Mouse (Mus musculus) stomach, postnatal 0 days (tissue): ENCODE results near the gene Gga3. TPM values are rescaled to one million over a fixed set of nuclear protein-coding genes. Genes with fewer than 3 reads are reported as not detected.
A peak's percentile ranks its signal among the peaks of the same experiment; 100 is the strongest.

Experiments used
- ATAC-seq: fragments of 200-750 bp; cut with Nextera tagmentation; 2 replicates; pipeline ENCODE4 v1.8.0; 2017; ENCODE audit not compliant: low FRiP score, low TSS enrichment
- DNase-seq: peaks from one replicate; pipeline ENCODE4 v3.0.0-alpha.2; 2016; ENCODE audit warnings: low spot score
- H3K27ac ChIP-seq: fragments of 300-500 bp; sonication (generic); replicated peaks from 2 replicates; pipeline ENCODE4 v1.5.1; 2014; ENCODE audit warnings: mild to moderate bottlenecking, control low read depth
- H3K27me3 ChIP-seq: fragments of 300-500 bp; sonication (generic); 2 replicates; pipeline ENCODE4 v1.6.1; 2014; ENCODE audit warnings: low read length; ENCODE audit not compliant: control insufficient read depth, insufficient read depth
- H3K36me3 ChIP-seq: fragments of 300-500 bp; sonication (generic); 2 replicates; pipeline ENCODE4 v1.6.1; 2014; ENCODE audit warnings: low read length, mixed read lengths; ENCODE audit not compliant: control insufficient read depth, insufficient read depth
- H3K4me1 ChIP-seq: fragments of 300-500 bp; sonication (generic); replicated peaks from 2 replicates; pipeline ENCODE4 v1.6.1; 2014; ENCODE audit warnings: antibody characterized with exemption; ENCODE audit not compliant: control insufficient read depth, insufficient read depth
- H3K4me2 ChIP-seq: fragments of 300-500 bp; sonication (generic); replicated peaks from 2 replicates; pipeline ENCODE4 v1.6.1; 2014; ENCODE audit warnings: low read depth, mild to moderate bottlenecking, control low read depth, moderate library complexity
- H3K4me3 ChIP-seq: fragments of 300-500 bp; sonication (generic); 2 replicates; pipeline ENCODE4 v1.5.1; 2014; ENCODE audit warnings: low read depth, low read length, control low read depth
- H3K9ac ChIP-seq: fragments of 300-500 bp; sonication (generic); 2 replicates; pipeline ENCODE4 v1.6.1; 2014; ENCODE audit warnings: mild to moderate bottlenecking, low read length, control low read depth, mixed read lengths
- H3K9me3 ChIP-seq: fragments of 300-500 bp; sonication (generic); 2 replicates; pipeline ENCODE4 v1.6.1; 2016; ENCODE audit warnings: low read length; ENCODE audit not compliant: control insufficient read depth
- CTCF ChIP-seq: IDR thresholded peaks from 2 replicates; pipeline ENCODE4 v1.5.1; 2016; ENCODE audit warnings: antibody characterized with exemption, low read depth, mild to moderate bottlenecking, moderate library complexity
- EP300 ChIP-seq: optimal IDR thresholded peaks from 2 replicates; pipeline ENCODE3; 2016; ENCODE audit warnings: antibody characterized with exemption
- WGBS: fragments of 180-500 bp; shearing (Covaris S2); extraction: QIAGEN DNeasy Blood & Tissue Kit; methylation state at CpG from one replicate; pipeline ENCODE4 v1.1.7; 2014; 5-methylcytosine and 5-hydroxymethylcytosine counted together
- polyA plus RNA-seq: library from polyadenylated mRNA; unstranded; fragments of >200 nt; fragmentation: Nextera tagmentation; extraction: Ambion mirVana; gene quantifications from 2 replicates; pipeline ENCODE4 v1.2.1, GENCODE M21; 2015

The Gga3 gene
- polyA plus RNA-seq, 1 experiment from 2014 or later = 5.2 TPM

GRCm38 (mm10) chr11:115564961-115565360 lies 38.9 kb downstream of the Gga3 start:
- 12% methylated on average over 7 of the region's 7 CpGs for WGBS
- Histone ChIP-seq H3K4me3 (peak overlapping the region; percentile 76), H3K27me3 (no peaks in the 10 kb centered on the region), H3K9ac (peak overlapping the region; percentile 77), H3K36me3 (peaks cover 6% of the 10 kb centered on the region; the same call in 1 of the 2 replicates), H3K9me3 (no peaks in the 10 kb centered on the region), H3K27ac (no peak overlapping the region), H3K4me2 (peak overlapping the region; percentile 67), H3K4me1 (no peaks in the 10 kb centered on the region)
- TF ChIP-seq CTCF (no peak), EP300 (no peak)
- DNase-seq (no peak), ATAC-seq (no peak)

DNA sequence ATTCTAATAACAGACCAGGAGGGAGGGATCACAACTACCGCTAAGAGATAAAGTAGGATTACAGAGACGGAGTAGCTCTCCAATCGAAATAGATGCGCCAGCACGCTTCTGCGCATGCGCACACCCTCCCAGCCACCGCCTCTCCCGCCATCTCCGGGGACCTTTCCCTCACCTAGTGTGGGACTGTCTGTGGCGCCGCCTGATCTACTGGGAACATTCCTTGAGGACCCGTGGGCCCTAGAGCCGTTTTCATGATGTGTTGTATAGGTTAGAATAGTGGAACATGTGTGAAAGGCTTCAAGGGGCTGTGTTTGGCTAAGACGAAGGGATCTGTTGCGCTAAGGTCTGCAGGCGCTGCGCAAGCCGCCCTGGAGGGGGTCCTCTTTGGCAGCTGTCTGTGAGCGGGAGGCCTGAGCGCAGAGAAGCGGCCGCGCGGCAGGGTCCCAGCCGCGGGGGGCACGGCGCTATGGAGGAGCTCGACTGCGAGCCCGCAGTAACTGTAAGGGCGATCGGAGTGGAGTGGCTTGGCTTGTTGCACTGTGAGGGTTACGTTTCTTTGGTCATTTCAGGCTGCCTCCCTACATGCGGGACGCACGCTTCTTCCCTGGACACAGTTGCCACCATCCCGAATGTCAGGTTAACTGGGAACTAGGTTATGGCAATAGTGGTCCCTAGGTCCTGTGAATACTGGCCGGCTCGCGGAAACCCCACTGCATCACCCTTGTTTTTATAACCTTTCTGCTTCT lies 39.6 kb downstream of the Gga3 start, which contains the start of gene Nup85:
Gene Nup85, plus strand, starts transcription at position 371 of the 746 bp plus-strand sequence.
- peak within 1 kb of the TSS; percentile 67 for H3K4me2 ChIP-seq
- H3K9ac ChIP-seq = peak within 1 kb of the TSS; percentile 77
- peak; percentile 95 for DNase-seq
- H3K4me3 ChIP-seq = peak within 1 kb of the TSS; percentile 76
- no peaks in the 10 kb centered on the region for H3K4me1 ChIP-seq
- peak; percentile 98 for TF ChIP-seq EP300
- TF ChIP-seq CTCF = peak; percentile 14; the same call in 1 of the 2 replicates
- WGBS = under 1% methylated on average over 42 of the region's 42 CpGs
- peak within 1 kb of the TSS; percentile 82 for H3K27ac ChIP-seq
- no peaks in the 10 kb centered on the region; the same call in 1 of the 2 replicates for H3K36me3 ChIP-seq
- H3K9me3 ChIP-seq = no peaks in the 10 kb centered on the region
- ATAC-seq = peak; percentile 91
- no peaks in the 10 kb centered on the region for H3K27me3 ChIP-seq

- Histone ChIP-seq H3K9ac (peak overlapping the region; percentile 77; the same call in 1 of the 2 replicates), H3K4me3 (peak overlapping the region; percentile 76), H3K4me2 (peak overlapping the region; percentile 67), H3K27me3 (no peaks in the 10 kb centered on the region), H3K27ac (no peak overlapping the region), H3K4me1 (no peaks in the 10 kb centered on the region), H3K9me3 (no peaks in the 10 kb centered on the region), H3K36me3 (no peaks in the 10 kb centered on the region; the same call in 1 of the 2 replicates)
- DNase-seq (no peak), ATAC-seq (no peak)
- TF ChIP-seq CTCF (peak; percentile 37; the same call in 1 of the 2 replicates), EP300 (no peak)
- WGBS = 46% methylated on average over 4 of the region's 4 CpGs
Observed at GRCm38 (mm10) chr11:115563406-115563805, 40.4 kb downstream of the Gga3 start.

- TF ChIP-seq EP300 = no peak
- no peak for TF ChIP-seq CTCF
- no peak overlapping the region for H3K4me3 ChIP-seq
- H3K27ac ChIP-seq = no peak overlapping the region
- no peak overlapping the region for H3K9ac ChIP-seq
- no peaks in the 10 kb centered on the region for H3K27me3 ChIP-seq
- no peaks in the 10 kb centered on the region for H3K36me3 ChIP-seq
- H3K4me1 ChIP-seq = no peaks in the 10 kb centered on the region
- no peak overlapping the region for H3K4me2 ChIP-seq
- ATAC-seq = no peak
- WGBS = 72% methylated on average over 17 of the region's 17 CpGs
- no peaks in the 10 kb centered on the region for H3K9me3 ChIP-seq
- DNase-seq = no peak
Observed at GRCm38 (mm10) chr11:115555717-115556116, 48.1 kb downstream of the Gga3 start.

DNA sequence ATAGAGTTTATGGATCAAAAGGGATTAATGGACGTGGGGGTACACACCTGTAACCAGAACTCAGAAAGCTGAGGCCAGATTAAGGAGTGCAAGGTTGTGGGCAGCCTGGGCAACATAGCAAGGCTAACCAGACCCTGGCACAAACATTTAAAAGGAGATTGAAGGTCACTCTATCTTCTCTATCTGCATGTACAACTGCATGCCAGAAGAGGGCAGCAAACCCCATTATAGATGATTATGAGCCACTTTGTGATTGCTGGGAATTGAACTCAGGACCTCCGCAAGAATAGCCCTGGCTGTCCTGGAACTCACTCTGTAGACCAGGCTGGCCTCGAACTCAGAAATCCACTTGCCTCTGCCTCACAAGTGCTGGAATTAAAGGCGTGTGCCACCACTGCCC lies 51.1 kb downstream of the Gga3 start:
- H3K4me2 ChIP-seq = no peak overlapping the region
- 65% methylated on average over 4 of the region's 4 CpGs for WGBS
- no peak overlapping the region for H3K27ac ChIP-seq
- H3K27me3 ChIP-seq = no peaks in the 10 kb centered on the region
- TF ChIP-seq EP300 = no peak
- peak; percentile 64 for TF ChIP-seq CTCF
- H3K4me1 ChIP-seq = no peaks in the 10 kb centered on the region
- ATAC-seq (no peak), DNase-seq (no peak)
- no peak overlapping the region for H3K9ac ChIP-seq
- no peaks in the 10 kb centered on the region for H3K36me3 ChIP-seq
- no peak overlapping the region for H3K4me3 ChIP-seq
- no peaks in the 10 kb centered on the region for H3K9me3 ChIP-seq

GRCm38 (mm10) chr11:115543571-115543970 lies 60.3 kb downstream of the Gga3 start:
- TF ChIP-seq EP300 = no peak
- no peak for TF ChIP-seq CTCF
- Histone ChIP-seq H3K9me3 (no peaks in the 10 kb centered on the region), H3K36me3 (no peaks in the 10 kb centered on the region), H3K4me2 (no peak overlapping the region), H3K4me3 (no peak overlapping the region), H3K9ac (no peak overlapping the region), H3K4me1 (no peaks in the 10 kb centered on the region), H3K27me3 (no peaks in the 10 kb centered on the region), H3K27ac (no peak overlapping the region)
- WGBS = 51% methylated on average over 4 of the region's 4 CpGs
- no peak for ATAC-seq
- no peak for DNase-seq
